ENCODE assay signal across 8 mouse cellular contexts in genomic region chr10:78298651-78299644, GRCm38 (mm10). TPM values are rescaled to one million over a fixed set of nuclear protein-coding genes. Genes with fewer than 3 reads are reported as not detected.
DNase-seq lines count a peak whose midpoint lies in the region; ATAC-seq and TF ChIP-seq lines count a peak whose summit lies in the region.

No protein-coding gene starts in this region.

- peaks cover 35% of the 10 kb centered on the region for H3K4me1 ChIP-seq in kidney, embryonic 16.5 days (ENCODE audit: insufficient read depth, low read length)
- H3K4me1 ChIP-seq in cortical plate, adult 2 months (ENCODE audit: control insufficient read depth, insufficient read depth, low read length), result peaks cover 16% of the 10 kb centered on the region

- peak overlapping the region; percentile 81 for H3K27ac ChIP-seq in kidney, embryonic 16.5 days (ENCODE audit: low read length)
- 0 out of 2 replicates have a peak overlapping the region, but pooled peaks have one; percentile 4 for H3K27ac ChIP-seq in cortical plate, adult 2 months (ENCODE audit: insufficient read depth, low read length)

- no peak for TF ChIP-seq CTCF in cortical plate, adult 2 months (IDR thresholded peaks at IDR 0.05; ENCODE audit: extremely low read depth, insufficient read depth, low read length)

- 89% methylated on average over 8 of the region's 8 CpGs for WGBS in kidney, embryonic 16.5 days

- 0 out of 2 replicates have a peak, but pooled peaks cover 2% of the 10 kb centered on the region for H3K36me3 ChIP-seq in kidney, embryonic 16.5 days (ENCODE audit: insufficient read depth, low read length)

- no peak overlapping the region for H3K4me2 ChIP-seq in kidney, embryonic 16.5 days (replicated peaks; ENCODE audit: low read depth, low read length)

- TF ChIP-seq POLR2A in cortical plate, adult 2 months (IDR thresholded peaks at IDR 0.05; ENCODE audit: extremely low read depth, insufficient read depth, low read length), result no peak

- DNase-seq in adrenal gland, postnatal 10 days, result peak; percentile 64
- DNase-seq in adrenal gland, postnatal 4 days (ENCODE audit: low spot score in 2 of 2), result no peak
- DNase-seq in kidney, adult 8-10 months, result no peak
- peak; percentile 26 to 29 for DNase-seq in spleen, postnatal 36 days (ENCODE audit: low spot score in 2 of 2)
- DNase-seq in ovary, postnatal 10 days (ENCODE audit: low spot score), result no peak
- no peak for DNase-seq in adrenal gland, postnatal 14 days

- H3K9me3 ChIP-seq in kidney, embryonic 16.5 days (ENCODE audit: low read length), result no peaks in the 10 kb centered on the region

- no peak for ATAC-seq in kidney, embryonic 16.5 days (ENCODE audit: low FRiP score, low TSS enrichment)

- 0 out of 2 replicates have a peak overlapping the region, but pooled peaks have one; percentile 25 for H3K9ac ChIP-seq in kidney, embryonic 16.5 days (replicated peaks; ENCODE audit: low read length)

- H3K4me3 ChIP-seq in kidney, embryonic 16.5 days (ENCODE audit: low read length), result no peak overlapping the region
- no peak overlapping the region for H3K4me3 ChIP-seq in cortical plate, adult 2 months (ENCODE audit: insufficient read depth, low read length)

- H3K27me3 ChIP-seq in kidney, embryonic 16.5 days (ENCODE audit: insufficient read depth, low read length), result no peaks in the 10 kb centered on the region

RNA-seq across cellular contexts. Expression of gene Agpat3, which starts 53.3 kb away (rescaled TPM):
- 100 to 1,000 TPM; 327 to 351 TPM for total RNA-seq in adrenal gland, postnatal 10 days (2021)
- 100 to 1,000 TPM; 203 to 217 TPM for total RNA-seq in adrenal gland, postnatal 4 days (2021)
- polyA plus RNA-seq in kidney, embryonic 16.5 days (2015; fragmentation: Nextera tagmentation; extraction: Ambion mirVana), result 48.2 and 81.9 TPM in 2 replicates
- 241 and 251 TPM in 2 replicates for polyA plus RNA-seq in cortical plate, adult 2 months (2012; rRNA removed)
- total RNA-seq in adrenal gland, postnatal 14 days (2021), result 323 and 324 TPM in 2 replicates

RNA-seq across cellular contexts. Expression of gene Trappc10, which starts 54.5 kb away (rescaled TPM):
- 10 to 100 TPM; 44.3 to 53.2 TPM for total RNA-seq in adrenal gland, postnatal 10 days (2021)
- 10 to 100 TPM; 48.8 to 50.2 TPM for total RNA-seq in adrenal gland, postnatal 4 days (2021)
- polyA plus RNA-seq in kidney, embryonic 16.5 days (2015; fragmentation: Nextera tagmentation; extraction: Ambion mirVana), result 5.3 and 8.3 TPM in 2 replicates
- polyA plus RNA-seq in cortical plate, adult 2 months (2012; rRNA removed), result 61.6 and 62.8 TPM in 2 replicates
- 47.2 and 53.7 TPM in 2 replicates for total RNA-seq in adrenal gland, postnatal 14 days (2021)

Comparison
In these comparisons a context has a peak if more than half of its experiments do, and no peak if none do; other contexts are left out.
1. DNase-seq: peak in adrenal gland, postnatal 10 days (single experiment) and spleen, postnatal 36 days (2 of 2); none in adrenal gland, postnatal 4 days (0 of 2), kidney, adult 8-10 months (0 of 2), ovary, postnatal 10 days (single experiment) and adrenal gland, postnatal 14 days (single experiment).